Mouse (Mus musculus) layer of hippocampus, adult 11-12 months (tissue): ENCODE results near the gene Mitd1.

Experiments used
- DNase-seq: peaks from one replicate; pipeline ENCODE4 v3.0.0; 2022; ENCODE audit warnings: low spot score

Mitd1 gene

GRCm38 (mm10) chr1:37890025-37890652 lies at the start of gene Mitd1, which contains the start of gene Mrpl30:
Mitd1 (minus strand) TSS chr1:37890411.
Mrpl30 (plus strand) TSS chr1:37890477.
- peak; percentile 88 for DNase-seq

GRCm38 (mm10) chr1:37931806-37932205 lies 41.6 kb upstream of the Mitd1 start:
- DNase-seq: no peak

DNA sequence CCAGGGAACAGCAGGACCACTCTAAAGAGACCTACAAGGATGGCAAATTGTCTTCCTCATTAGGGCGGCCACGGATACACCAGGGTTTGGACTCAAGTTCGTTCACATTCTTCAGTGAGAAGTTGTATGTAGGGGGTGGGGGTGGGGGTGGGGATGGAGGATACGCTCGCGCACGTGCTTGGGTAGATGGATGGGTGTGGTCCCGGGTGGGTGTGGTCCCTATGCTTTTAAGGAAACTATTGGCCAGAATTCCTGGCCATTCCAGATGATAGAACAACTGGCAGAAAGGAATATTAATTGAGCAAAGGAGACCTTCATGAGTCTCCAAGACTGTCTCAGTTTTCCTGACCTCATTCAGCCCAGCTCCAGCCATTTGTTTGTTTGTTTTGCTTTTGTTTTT lies 35.8 kb upstream of the Mitd1 start:
- no peak for DNase-seq

GRCm38 (mm10) chr1:37922536-37922935 lies 32.3 kb upstream of the Mitd1 start:
- DNase-seq: peak; percentile 23

- no peak for DNase-seq
These were observed 27.9 kb upstream of the Mitd1 start for GRCm38 (mm10) chr1:37918096-37918495.

GRCm38 (mm10) chr1:37917666-37918065 lies 27.5 kb upstream of the Mitd1 start:
- DNase-seq: no peak

GRCm38 (mm10) chr1:37916393-37916792 lies 26.2 kb upstream of the Mitd1 start, which contains the start of gene Lyg2:
Lyg2 (minus strand) TSS chr1:37916493.
- no peak for DNase-seq

GRCm38 (mm10) chr1:37912751-37913150 lies 22.5 kb upstream of the Mitd1 start:
- no peak for DNase-seq

- DNase-seq: peak; percentile 23
These were observed 13.0 kb upstream of the Mitd1 start for GRCm38 (mm10) chr1:37903178-37903577.

GRCm38 (mm10) chr1:37900288-37900687 lies 10.1 kb upstream of the Mitd1 start:
- no peak for DNase-seq

GRCm38 (mm10) chr1:37899816-37900215 lies 9.6 kb upstream of the Mitd1 start:
- no peak for DNase-seq

DNA sequence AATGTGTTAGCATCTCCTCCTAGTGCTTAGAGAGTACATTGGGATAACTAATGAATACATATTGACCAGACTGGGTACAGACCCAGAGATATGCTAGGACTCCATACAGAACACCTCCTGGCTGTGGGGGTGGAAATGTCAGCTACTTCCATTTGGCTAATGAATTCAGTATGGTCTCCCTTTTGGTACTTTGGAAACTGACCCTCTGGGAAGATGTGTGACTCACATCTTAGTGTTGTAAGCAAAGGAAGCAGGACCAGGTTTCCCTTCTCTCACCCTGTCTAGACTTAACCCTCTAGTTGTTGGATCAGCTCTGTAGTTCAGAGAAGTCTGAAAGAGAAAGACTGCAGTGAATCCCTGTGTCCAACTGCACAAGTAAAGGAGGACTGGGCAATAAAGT lies 4.4 kb upstream of the Mitd1 start:
- DNase-seq: no peak

DNA sequence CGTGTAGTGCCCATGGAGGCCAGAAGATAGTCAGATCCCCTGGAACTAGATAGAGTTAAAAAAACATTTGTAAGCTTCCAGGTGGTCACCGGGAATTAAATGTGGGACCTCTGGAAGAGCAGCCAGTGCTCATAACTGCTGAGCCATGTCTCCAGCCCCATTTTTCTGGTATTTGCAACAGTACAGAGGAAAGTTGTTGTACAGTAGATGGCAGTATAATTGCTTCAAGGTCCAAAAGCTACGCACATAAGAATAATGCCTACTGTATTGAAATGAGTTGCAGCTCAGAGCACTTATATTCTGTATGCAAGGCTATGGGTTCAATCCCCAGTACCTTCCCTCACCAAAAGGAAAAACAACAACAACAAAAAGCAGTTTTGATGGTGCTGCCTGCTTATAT lies 1.2 kb upstream of the Mitd1 start:
- DNase-seq: no peak

GRCm38 (mm10) chr1:37889206-37889605 lies 1.0 kb downstream of the Mitd1 start:
- DNase-seq: no peak

DNA sequence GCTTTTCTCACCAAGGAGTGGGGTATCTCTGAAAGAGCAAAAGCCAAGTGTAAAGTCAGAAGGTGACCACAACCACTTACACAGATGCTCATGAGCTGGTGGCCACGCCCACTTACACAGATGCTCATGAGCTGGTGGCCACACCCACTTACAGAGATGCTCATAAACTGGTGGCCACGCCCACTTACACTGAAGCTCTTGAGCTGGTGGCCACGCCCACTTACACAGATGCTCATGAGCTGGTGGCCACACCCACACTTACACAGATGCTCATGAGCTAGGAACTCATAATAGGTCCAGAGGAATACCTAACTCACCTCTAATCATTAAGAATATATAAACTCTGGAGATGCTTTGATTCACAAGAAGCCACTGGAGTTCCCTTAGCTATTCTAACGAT lies 5.8 kb downstream of the Mitd1 start:
- DNase-seq: no peak

DNA sequence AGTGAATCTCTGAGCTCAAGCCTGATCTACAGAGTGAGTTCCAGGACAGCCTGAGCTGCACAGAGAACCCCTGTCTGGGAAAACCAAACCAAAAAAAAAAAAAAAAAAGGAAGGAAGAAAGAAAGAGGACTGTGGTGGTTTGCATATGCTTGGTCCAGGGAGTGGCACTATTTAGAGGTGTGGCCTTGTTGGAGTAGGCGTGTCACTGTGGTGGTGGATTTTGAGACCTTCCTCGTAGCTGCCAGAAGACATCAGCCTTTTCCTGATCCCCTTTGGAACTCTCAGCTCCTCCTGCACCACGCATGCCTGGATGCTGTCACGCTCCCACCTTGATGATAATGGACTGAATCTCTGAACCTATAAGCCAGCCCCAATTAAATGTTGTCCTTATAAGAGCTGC lies 6.8 kb downstream of the Mitd1 start:
- DNase-seq: no peak

DNA sequence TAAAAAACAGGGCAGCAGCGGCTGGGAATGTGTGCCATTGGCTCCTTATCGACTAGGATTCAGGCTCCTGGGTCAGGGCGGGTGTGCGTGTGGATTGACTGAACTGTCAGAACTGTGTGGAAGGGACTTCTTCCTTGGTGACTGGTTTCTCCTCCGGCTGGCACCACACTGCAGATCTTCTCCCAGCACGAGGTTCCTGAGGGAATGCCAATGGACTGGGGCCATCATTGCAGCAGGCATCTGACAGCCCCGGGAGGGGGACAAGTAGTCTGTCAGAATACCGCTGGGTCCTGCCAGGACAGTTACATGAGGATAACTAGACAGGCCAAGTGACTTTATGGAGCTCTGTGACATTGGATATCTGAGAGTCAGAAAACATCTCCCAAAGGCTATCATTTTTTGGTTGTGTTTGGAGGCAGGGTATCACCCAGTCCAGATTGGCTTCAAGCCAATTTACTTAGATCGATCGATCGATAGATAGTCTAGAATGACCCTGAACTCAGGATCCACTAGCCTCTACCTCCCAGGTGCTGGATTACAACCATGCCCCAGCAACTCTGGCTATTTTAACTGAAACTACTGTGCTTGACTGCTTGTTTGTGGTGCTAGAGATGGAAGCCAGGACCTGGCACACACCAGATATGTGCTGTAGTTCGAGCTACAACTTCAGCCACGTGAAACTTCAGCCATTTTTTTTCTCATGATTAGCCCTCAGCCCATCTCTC lies 12.3 kb downstream of the Mitd1 start:
- no peak for DNase-seq

DNA sequence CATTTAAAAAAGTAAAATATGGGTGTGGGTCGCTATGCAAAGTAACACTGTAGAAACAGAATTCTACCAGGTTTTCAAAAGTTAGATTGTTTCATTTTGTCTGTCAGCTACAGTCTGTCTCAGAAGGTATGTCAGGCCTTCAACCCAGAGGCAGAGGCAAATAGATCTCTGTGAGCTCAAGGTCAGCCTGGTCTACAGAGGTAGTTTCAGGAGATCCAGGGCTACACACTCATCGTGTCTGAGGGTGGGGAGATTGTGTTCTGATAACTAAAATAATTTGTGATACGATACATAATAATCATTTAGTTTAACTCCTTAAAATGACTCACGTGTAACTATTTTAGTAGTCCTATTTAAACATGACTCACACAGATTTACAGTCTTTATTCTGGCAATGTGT lies 17.1 kb downstream of the Mitd1 start:
- no peak for DNase-seq

DNA sequence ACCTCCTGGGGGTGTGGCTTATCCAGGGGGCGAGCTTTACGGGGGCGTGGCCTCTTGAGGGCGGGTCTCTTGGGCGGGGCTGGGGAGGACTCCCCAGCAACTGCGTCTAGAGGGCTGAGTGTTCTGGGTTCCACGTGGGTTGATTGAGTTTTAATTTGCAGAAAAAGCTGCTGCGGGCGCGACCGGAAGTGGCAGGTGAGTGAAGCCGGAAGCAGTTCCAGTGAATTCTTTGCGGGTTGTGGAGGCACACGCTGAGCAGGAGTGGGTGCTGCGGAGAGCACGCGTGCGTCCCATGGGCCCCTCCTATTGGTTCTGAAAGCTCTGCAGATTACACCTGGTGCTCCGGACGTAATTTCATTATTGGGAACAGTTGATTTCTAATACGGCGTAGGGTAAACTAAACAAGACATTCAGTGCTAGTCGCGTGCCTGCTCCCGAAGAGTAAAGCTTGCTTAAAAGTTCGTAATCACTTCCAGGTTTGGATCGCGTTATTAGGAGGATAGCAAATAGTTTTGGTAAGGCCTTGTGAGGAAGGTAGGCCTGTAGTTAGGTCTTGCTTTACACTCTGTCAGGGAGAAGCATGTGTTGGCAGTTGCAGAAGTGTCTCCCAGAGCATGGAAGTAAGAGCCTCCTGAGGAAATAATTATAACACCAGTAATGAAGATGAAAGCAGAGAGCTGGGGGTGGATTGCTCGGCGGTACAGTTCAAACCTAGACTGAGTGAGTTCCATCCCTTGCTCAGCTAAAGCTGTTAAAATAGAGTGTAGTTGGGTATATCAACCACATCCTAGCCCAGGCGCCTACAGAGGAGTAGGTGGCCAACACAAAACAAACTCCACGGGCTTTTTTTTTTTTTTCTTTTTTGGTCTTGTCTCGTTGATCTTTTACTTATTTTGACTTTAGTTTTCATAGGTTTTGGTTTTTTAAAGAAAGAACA lies 17.8 kb downstream of the Mitd1 start:
- DNase-seq: peak; percentile 76

DNA sequence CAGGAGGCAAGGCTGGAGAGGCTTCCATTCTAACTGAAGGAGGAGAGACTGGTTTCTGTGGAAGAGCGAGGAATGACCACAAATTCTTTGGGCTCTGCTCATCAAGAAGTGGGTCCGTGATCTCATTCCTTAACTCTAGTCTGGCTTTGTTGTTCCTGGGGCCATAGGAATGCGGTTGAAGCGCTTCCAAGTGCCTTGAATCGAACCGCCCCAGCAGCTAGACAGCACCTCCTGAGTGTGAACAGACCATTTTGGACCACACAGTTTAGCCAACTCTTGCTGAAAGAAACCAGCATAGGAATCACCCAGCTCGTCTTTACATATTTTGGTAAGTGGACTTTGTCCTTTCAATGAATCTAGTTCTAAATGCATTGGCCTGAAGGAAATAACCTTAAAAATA lies 18.5 kb downstream of the Mitd1 start, which contains the start of gene Lipt1:
Gene Lipt1 (plus strand): TSS at position 35 of the 400 bp plus-strand sequence.
- no peak for DNase-seq

GRCm38 (mm10) chr1:37869362-37869761 lies 20.8 kb downstream of the Mitd1 start:
- DNase-seq: no peak

GRCm38 (mm10) chr1:37868640-37869039 lies 21.6 kb downstream of the Mitd1 start:
- DNase-seq: no peak
